Mouse (Mus musculus) cerebellum, postnatal 10 days (tissue): ENCODE results near the gene Sema4a.

Source experiments
- DNase-seq, 2 experiments: peaks; one replicate each; pipeline ENCODE4 v3.0.0; 2021; ENCODE audit warnings: mixed read lengths in 2 of 2

Gene Sema4a

GRCm38 (mm10) chr3:88425708-88426420 is 35.1 kb downstream of the Sema4a start:
- DNase-seq: no peak

- DNase-seq: no peak
Measured at GRCm38 (mm10) chr3:88425330-88425689, 35.7 kb downstream of the Sema4a start.

GRCm38 (mm10) chr3:88424605-88425329 is 36.2 kb downstream of the Sema4a start, which contains the start of gene Slc25a44:
TSS of gene Slc25a44 (minus strand) at chr3:88425139.
- peak; percentile 97 to 98 for DNase-seq

GRCm38 (mm10) chr3:88422020-88422720 is 38.8 kb downstream of the Sema4a start:
- DNase-seq: peak; percentile 76 to 81

GRCm38 (mm10) chr3:88420771-88421170 is 40.2 kb downstream of the Sema4a start:
- no peak for DNase-seq

- DNase-seq: no peak
Measured at GRCm38 (mm10) chr3:88418016-88418415, 43.0 kb downstream of the Sema4a start.

- no peak for DNase-seq
Measured at GRCm38 (mm10) chr3:88415668-88416067, 45.3 kb downstream of the Sema4a start.

- no peak for DNase-seq
Measured at GRCm38 (mm10) chr3:88412636-88413035, 48.3 kb downstream of the Sema4a start.

- DNase-seq: peak; percentile 33 to 40
Measured at GRCm38 (mm10) chr3:88411681-88412080, 49.3 kb downstream of the Sema4a start.

- peak in 1 of 2 experiments; percentile 34 for DNase-seq
Measured at GRCm38 (mm10) chr3:88410645-88411031, 50.3 kb downstream of the Sema4a start.

- DNase-seq: peak; percentile 93 to 96
Measured at GRCm38 (mm10) chr3:88409741-88410644, 51.0 kb downstream of the Sema4a start, which contains the start of gene Pmf1. TSS of gene Pmf1 (minus strand) at chr3:88410331.

- no peak for DNase-seq
Measured at GRCm38 (mm10) chr3:88408953-88409352, 52.0 kb downstream of the Sema4a start.

GRCm38 (mm10) chr3:88407529-88407928 is 53.5 kb downstream of the Sema4a start:
- DNase-seq: peak in 1 of 2 experiments; percentile 32

- peak; percentile 79 to 86 for DNase-seq
Measured at GRCm38 (mm10) chr3:88407090-88407489, 53.9 kb downstream of the Sema4a start.

- DNase-seq: no peak
Measured at GRCm38 (mm10) chr3:88403522-88404230, 57.3 kb downstream of the Sema4a start.

- DNase-seq: peak; percentile 85 to 86
Measured at GRCm38 (mm10) chr3:88398666-88399065, 62.3 kb downstream of the Sema4a start.

- DNase-seq: no peak
Measured at GRCm38 (mm10) chr3:88395742-88396141, 65.2 kb downstream of the Sema4a start.

GRCm38 (mm10) chr3:88395288-88395687 is 65.7 kb downstream of the Sema4a start:
- DNase-seq: peak; percentile 24 to 45

GRCm38 (mm10) chr3:88393776-88394375 is 67.1 kb downstream of the Sema4a start:
- DNase-seq: peak; percentile 60 to 66
